Mouse (Mus musculus): Measurements from ENCODE around the gene Rere. TPM values are rescaled to one million over a fixed set of nuclear protein-coding genes. Genes with fewer than 3 reads are reported as not detected.

Rere gene
- polyA plus RNA-seq, 1 experiment from 2014 or later: 43.6 TPM

DNA sequence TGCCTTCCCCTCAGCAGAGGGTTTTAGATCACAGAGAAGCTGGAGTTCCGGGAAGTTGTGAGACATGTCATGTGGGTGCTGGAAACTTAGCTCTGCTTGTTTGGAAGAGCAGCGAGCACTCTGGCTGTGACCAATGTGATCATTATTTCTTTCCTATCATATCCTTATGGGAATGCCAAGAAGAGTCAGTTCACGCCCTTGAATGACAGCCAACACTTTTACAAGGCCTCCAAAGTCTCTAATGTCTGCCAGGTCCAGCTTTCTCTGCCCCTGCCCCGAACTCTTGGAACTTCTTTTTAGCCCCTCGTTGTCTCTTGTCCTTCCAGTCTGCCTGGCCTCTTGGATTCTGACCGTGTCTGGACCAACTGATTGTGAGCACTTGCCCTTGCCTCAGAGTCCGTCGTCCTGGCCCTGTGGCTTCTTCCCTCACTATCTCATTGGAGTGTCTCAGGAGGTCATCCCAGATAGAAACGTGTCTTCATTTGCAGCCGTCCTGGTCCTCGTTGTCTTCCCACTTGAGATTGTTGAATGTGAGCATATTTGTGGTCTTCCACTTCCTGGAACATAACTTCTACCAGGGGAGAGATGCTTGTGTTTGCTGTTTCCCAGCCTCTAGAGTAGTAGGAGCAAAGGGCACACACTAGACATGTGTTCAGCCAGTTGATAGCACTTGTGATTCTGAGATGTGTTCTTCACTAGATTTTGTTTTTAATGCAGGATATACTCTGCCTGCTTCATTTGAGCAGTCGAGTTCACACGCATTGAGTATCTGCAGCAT is 120.6 kb downstream of the Rere start:
- no peaks in the 10 kb centered on the region for H3K27me3 ChIP-seq
- peaks cover 88% of the 10 kb centered on the region for H3K4me1 ChIP-seq (replicated peaks)
- peaks cover 7% of the 10 kb centered on the region for H3K36me3 ChIP-seq
- WGBS: 73% methylated on average over 13 of the region's 13 CpGs
- H3K4me3 ChIP-seq (replicated peaks): no peak overlapping the region
- 0 out of 2 replicates have a peak overlapping the region, but pooled peaks have one; percentile 53 for H3K27ac ChIP-seq
- no peak for ATAC-seq
- peak overlapping the region; percentile 40; the same call in 1 of the 2 replicates for H3K9ac ChIP-seq (replicated peaks)
- no peaks in the 10 kb centered on the region for H3K9me3 ChIP-seq
- no peak overlapping the region for H3K4me2 ChIP-seq (replicated peaks)

- no peak overlapping the region for H3K4me3 ChIP-seq (replicated peaks)
- H3K27ac ChIP-seq: 0 out of 2 replicates have a peak overlapping the region, but pooled peaks have one; percentile 53
- peaks cover 82% of the 10 kb centered on the region for H3K4me1 ChIP-seq (replicated peaks)
- H3K36me3 ChIP-seq: peaks cover 11% of the 10 kb centered on the region
- H3K27me3 ChIP-seq: no peaks in the 10 kb centered on the region
- 61% methylated on average over 4 of the region's 4 CpGs for WGBS
- no peak for ATAC-seq
- H3K4me2 ChIP-seq (replicated peaks): no peak overlapping the region
- no peaks in the 10 kb centered on the region for H3K9me3 ChIP-seq
- peak overlapping the region; percentile 40; the same call in 1 of the 2 replicates for H3K9ac ChIP-seq (replicated peaks)
Observed at GRCm38 (mm10) chr4:150402608-150402985, 121.2 kb downstream of the Rere start.

DNA sequence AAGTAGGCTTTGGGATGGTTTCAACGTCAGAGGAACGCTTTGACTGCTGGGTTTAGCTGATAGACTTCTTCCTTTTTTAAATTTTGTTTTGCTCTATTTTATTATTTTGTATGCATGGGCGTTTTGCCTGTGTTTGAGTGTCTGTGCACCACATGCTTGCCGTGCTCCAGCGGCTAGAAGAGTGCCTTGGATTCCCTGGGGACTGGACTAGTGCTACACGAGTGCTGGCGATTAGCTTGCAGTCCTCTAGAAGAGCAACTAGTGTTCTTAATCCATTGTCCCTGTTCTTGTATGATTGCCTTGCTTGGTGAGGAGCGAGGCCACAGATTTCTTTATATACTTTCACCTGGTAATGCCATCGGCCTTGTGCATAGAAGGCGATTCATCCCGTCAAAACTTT is 122.5 kb downstream of the Rere start:
- Histone ChIP-seq H3K4me2 (replicated peaks) (no peak overlapping the region), H3K4me3 (replicated peaks) (no peak overlapping the region), H3K4me1 (replicated peaks) (peaks cover 69% of the 10 kb centered on the region), H3K9ac (replicated peaks) (no peak overlapping the region), H3K27me3 (no peaks in the 10 kb centered on the region), H3K27ac (peak overlapping the region; percentile 75), H3K36me3 (peaks cover 22% of the 10 kb centered on the region), H3K9me3 (no peaks in the 10 kb centered on the region)
- no peak for ATAC-seq
- 48% methylated on average over 11 of the region's 11 CpGs for WGBS

- no peak overlapping the region for H3K4me2 ChIP-seq (replicated peaks)
- H3K4me1 ChIP-seq (replicated peaks): peaks cover 63% of the 10 kb centered on the region
- H3K9me3 ChIP-seq: no peaks in the 10 kb centered on the region
- WGBS: 36% methylated on average over 6 of the region's 6 CpGs
- H3K36me3 ChIP-seq: peaks cover 22% of the 10 kb centered on the region
- peak overlapping the region; percentile 75 for H3K27ac ChIP-seq
- H3K9ac ChIP-seq (replicated peaks): no peak overlapping the region
- H3K4me3 ChIP-seq (replicated peaks): no peak overlapping the region
- no peaks in the 10 kb centered on the region for H3K27me3 ChIP-seq
- 0 out of 2 replicates have a peak, but pooled peaks have one; percentile 34 for ATAC-seq
Observed at GRCm38 (mm10) chr4:150404583-150404982, 123.1 kb downstream of the Rere start.

DNA sequence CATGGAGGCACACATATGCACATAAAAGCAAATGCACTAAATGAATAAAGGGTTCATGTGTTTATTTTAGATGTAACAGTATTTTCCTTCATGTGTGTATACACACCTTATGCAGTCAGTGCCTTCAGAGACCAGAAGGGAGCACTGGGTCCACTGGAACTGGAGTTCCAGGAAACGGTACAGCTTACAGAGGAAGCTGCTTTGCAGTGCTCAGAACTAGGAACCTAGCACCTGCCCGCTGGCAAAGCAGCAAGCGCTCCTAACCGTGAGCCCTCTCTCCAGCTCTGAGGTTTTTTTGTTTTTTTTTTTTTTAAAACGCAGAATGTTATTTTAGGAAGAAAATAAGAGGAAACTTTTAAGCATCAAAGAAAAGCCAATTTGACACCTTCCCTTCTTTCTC is 124.3 kb downstream of the Rere start:
- Histone ChIP-seq H3K4me1 (replicated peaks) (peaks cover 60% of the 10 kb centered on the region), H3K36me3 (peaks cover 24% of the 10 kb centered on the region), H3K27ac (no peak overlapping the region), H3K9me3 (no peaks in the 10 kb centered on the region), H3K9ac (replicated peaks) (no peak overlapping the region), H3K4me3 (replicated peaks) (no peak overlapping the region), H3K4me2 (replicated peaks) (no peak overlapping the region), H3K27me3 (no peaks in the 10 kb centered on the region)
- WGBS: 71% methylated on average over 5 of the region's 5 CpGs
- no peak for ATAC-seq

DNA sequence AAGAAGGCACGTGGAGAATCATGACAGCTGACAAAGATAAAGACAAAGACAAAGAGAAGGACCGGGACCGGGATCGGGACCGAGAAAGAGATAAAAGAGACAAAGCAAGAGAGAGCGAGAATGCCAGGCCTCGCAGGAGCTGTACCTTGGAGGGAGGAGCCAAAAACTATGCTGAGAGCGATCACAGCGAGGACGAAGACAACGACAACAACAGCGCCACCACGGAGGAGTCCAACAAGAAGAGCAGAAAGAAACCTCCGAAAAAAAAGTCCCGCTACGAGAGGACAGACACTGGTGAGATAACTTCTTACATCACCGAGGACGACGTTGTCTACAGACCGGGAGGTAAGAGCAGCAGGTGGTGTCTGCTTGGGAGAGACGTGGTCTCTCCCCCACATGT is 124.9 kb downstream of the Rere start:
- Histone ChIP-seq H3K36me3 (peaks cover 24% of the 10 kb centered on the region), H3K9ac (replicated peaks) (no peak overlapping the region), H3K4me1 (replicated peaks) (peaks cover 56% of the 10 kb centered on the region), H3K4me2 (replicated peaks) (no peak overlapping the region), H3K27me3 (no peaks in the 10 kb centered on the region), H3K4me3 (replicated peaks) (no peak overlapping the region), H3K9me3 (no peaks in the 10 kb centered on the region), H3K27ac (no peak overlapping the region)
- WGBS: 55% methylated on average over 21 of the region's 21 CpGs
- ATAC-seq: no peak

- H3K9me3 ChIP-seq: no peaks in the 10 kb centered on the region
- no peak overlapping the region for H3K9ac ChIP-seq (replicated peaks)
- H3K27me3 ChIP-seq: no peaks in the 10 kb centered on the region
- 92% methylated on average over 6 of the region's 6 CpGs for WGBS
- no peak overlapping the region for H3K27ac ChIP-seq
- no peak overlapping the region for H3K4me2 ChIP-seq (replicated peaks)
- no peak for ATAC-seq
- H3K4me3 ChIP-seq (replicated peaks): no peak overlapping the region
- peaks cover 52% of the 10 kb centered on the region for H3K4me1 ChIP-seq (replicated peaks)
- H3K36me3 ChIP-seq: peaks cover 24% of the 10 kb centered on the region
Observed at GRCm38 (mm10) chr4:150406821-150407220, 125.4 kb downstream of the Rere start.

GRCm38 (mm10) chr4:150414296-150414695 is 132.8 kb downstream of the Rere start:
- no peaks in the 10 kb centered on the region for H3K27me3 ChIP-seq
- no peaks in the 10 kb centered on the region for H3K9me3 ChIP-seq
- no peak for ATAC-seq
- no peak overlapping the region for H3K27ac ChIP-seq
- H3K4me3 ChIP-seq (replicated peaks): no peak overlapping the region
- H3K36me3 ChIP-seq: peaks cover 2% of the 10 kb centered on the region; the same call in 1 of the 2 replicates
- peaks cover 34% of the 10 kb centered on the region for H3K4me1 ChIP-seq (replicated peaks)
- WGBS: 79% methylated on average over 5 of the region's 5 CpGs
- no peak overlapping the region for H3K4me2 ChIP-seq (replicated peaks)
- no peak overlapping the region for H3K9ac ChIP-seq (replicated peaks)

DNA sequence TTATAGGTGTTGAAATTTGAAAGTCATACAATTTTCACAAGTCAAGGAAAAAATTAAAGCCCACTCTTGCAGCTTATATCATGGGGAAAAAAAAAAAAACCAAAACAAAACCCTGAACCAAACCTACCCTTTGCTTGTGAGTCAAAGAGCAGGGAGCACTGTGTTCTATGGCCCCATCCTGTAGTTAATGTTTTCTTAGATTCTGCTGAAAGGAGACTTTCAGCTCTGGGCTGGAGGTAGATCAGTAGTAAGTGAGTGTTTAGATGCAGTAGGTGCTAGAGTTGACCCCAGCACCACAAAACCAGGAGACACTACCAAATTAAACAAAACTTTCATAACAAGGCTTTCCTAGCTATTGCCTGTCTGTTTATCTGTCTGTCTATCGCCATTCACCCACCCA is 133.3 kb downstream of the Rere start:
- WGBS: 94% methylated on average over 1 of the region's 1 CpGs
- no peaks in the 10 kb centered on the region for H3K27me3 ChIP-seq

DNA sequence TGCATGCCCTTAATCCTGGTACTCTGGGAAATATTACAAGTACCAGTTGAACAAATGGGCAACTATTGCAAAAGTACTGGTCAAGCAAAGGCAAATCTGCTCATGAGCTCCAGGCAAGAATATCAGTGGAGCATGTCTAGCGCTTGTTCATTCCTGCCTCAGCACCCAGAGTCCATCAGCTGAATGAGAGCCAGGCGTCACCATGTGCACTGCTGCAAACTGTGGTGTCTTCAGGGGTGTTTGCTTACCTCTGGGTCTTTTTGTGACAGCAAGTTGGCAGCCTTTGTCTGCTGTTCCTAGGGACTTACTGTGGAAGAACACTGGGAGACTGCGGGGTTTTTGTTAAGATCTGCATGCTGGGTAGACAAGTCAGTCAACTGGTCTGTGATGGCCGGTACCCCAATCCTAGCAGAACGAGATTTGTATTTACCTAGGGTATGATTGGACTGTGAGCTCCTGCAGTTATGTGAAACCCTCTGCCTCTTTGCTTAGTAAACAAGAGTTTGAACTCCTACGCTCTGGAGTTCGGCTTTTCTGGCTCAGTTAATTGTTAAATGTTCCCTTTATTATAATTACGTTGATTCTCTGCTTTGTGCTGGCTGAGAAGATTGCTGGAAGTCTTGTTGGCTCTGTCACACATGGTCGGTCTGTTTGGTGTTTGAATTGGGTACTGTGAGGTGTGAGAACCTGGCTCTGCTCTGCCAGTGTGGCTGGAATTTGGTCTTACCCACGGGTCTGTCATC is 134.0 kb downstream of the Rere start:
- no peak overlapping the region for H3K4me3 ChIP-seq (replicated peaks)
- H3K9me3 ChIP-seq: no peaks in the 10 kb centered on the region
- H3K27ac ChIP-seq: 0 out of 2 replicates have a peak overlapping the region, but pooled peaks have one; percentile 3
- H3K4me1 ChIP-seq (replicated peaks): peaks cover 39% of the 10 kb centered on the region
- no peak overlapping the region for H3K9ac ChIP-seq (replicated peaks)
- WGBS: 71% methylated on average over 10 of the region's 10 CpGs
- no peaks in the 10 kb centered on the region for H3K27me3 ChIP-seq
- ATAC-seq: no peak
- peaks cover 1% of the 10 kb centered on the region for H3K36me3 ChIP-seq
- H3K4me2 ChIP-seq (replicated peaks): no peak overlapping the region

More for the DNA sequence above, 133.3 kb downstream of the Rere start:
- Histone ChIP-seq H3K4me1 (replicated peaks) (peaks cover 37% of the 10 kb centered on the region), H3K4me2 (replicated peaks) (no peak overlapping the region), H3K4me3 (replicated peaks) (no peak overlapping the region), H3K27ac (no peak overlapping the region), H3K9me3 (no peaks in the 10 kb centered on the region), H3K36me3 (peaks cover 2% of the 10 kb centered on the region; the same call in 1 of the 2 replicates), H3K9ac (replicated peaks) (no peak overlapping the region)
- ATAC-seq: no peak

DNA sequence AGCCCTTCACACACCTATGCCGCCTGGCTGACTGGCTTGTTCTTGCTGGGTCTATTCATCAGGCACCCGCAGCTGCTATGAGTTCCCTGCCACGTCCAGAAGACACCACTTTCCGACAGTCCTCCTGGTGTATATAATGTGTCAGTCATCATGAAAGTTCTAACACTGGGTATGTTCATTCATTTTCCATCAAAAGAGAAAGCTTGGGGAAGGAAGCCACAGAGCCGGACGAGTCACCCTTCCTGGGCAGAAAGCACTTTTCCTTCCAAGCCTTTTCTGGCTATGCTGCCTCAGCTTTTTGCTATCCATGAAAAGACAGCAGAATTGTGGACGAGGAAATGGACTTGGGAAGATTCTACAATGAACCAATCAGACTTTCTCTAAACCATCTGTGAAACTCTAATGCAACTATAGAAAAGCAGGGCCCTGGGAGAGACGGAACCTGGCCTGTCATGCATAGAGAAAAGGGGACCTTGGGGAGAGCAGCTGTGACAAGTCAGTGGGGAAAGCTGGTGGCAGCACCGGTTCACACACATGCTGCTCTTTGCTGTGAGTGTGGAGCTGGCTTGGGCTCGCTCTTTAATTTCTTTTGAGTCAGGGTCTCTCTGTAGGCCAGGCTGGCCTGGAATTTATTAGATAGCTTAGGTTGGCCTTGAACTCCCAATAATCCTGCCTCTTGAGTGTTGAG is 139.3 kb downstream of the Rere start:
- peaks cover 44% of the 10 kb centered on the region for H3K4me1 ChIP-seq (replicated peaks)
- H3K9ac ChIP-seq (replicated peaks): no peak overlapping the region
- H3K36me3 ChIP-seq: no peaks in the 10 kb centered on the region; the same call in 1 of the 2 replicates
- 77% methylated on average over 10 of the region's 10 CpGs for WGBS
- no peak for ATAC-seq
- no peaks in the 10 kb centered on the region for H3K9me3 ChIP-seq
- H3K4me2 ChIP-seq (replicated peaks): no peak overlapping the region
- peak overlapping the region; percentile 56 for H3K27ac ChIP-seq
- no peaks in the 10 kb centered on the region for H3K27me3 ChIP-seq
- no peak overlapping the region for H3K4me3 ChIP-seq (replicated peaks)
